Mouse (Mus musculus) spleen, postnatal 36 days (tissue): ENCODE measurements at regions not wholly inside any gene's neighbourhood (a gene's known extent, or its start where the extent isn't known, plus 50 kb on each side); places are given as distances from the start of the nearest gene placed in this dataset.

Experiments used
- DNase-seq, 2 experiments: peaks; one replicate each; pipeline ENCODE4 v3.0.0; 2022; ENCODE audit warnings: low spot score in 2 of 2, mixed read lengths in 1 of 2

GRCm38 (mm10) chr7:111420698-111421097 lies 337.9 kb upstream of the Eif4g2 start:
- DNase-seq = no peak

- no peak for DNase-seq
Observed at GRCm38 (mm10) chr7:111417735-111418134, 334.9 kb upstream of the Eif4g2 start.

GRCm38 (mm10) chr7:111416061-111416460 lies 333.2 kb upstream of the Eif4g2 start:
- DNase-seq = no peak

GRCm38 (mm10) chr7:111413745-111414144 lies 330.9 kb upstream of the Eif4g2 start:
- no peak for DNase-seq

- DNase-seq = no peak
Observed at GRCm38 (mm10) chr7:111412957-111413356, 330.1 kb upstream of the Eif4g2 start.

GRCm38 (mm10) chr7:111411386-111411960 lies 328.6 kb upstream of the Eif4g2 start:
- no peak for DNase-seq

GRCm38 (mm10) chr7:111395972-111396371 lies 313.1 kb upstream of the Eif4g2 start:
- DNase-seq = no peak

- DNase-seq = no peak
Observed at GRCm38 (mm10) chr7:111395111-111395510, 312.3 kb upstream of the Eif4g2 start.

GRCm38 (mm10) chr7:111393846-111394245 lies 311.0 kb upstream of the Eif4g2 start:
- no peak for DNase-seq

GRCm38 (mm10) chr7:111389690-111390089 lies 306.9 kb upstream of the Eif4g2 start:
- DNase-seq = no peak

- DNase-seq = no peak
Observed at GRCm38 (mm10) chr7:111374534-111374933, 291.7 kb upstream of the Eif4g2 start.

- DNase-seq = peak in 1 of 2 experiments; percentile 11
Observed at GRCm38 (mm10) chr7:111373380-111374173, 290.7 kb upstream of the Eif4g2 start.

GRCm38 (mm10) chr7:111370421-111370887 lies 287.6 kb upstream of the Eif4g2 start:
- DNase-seq = no peak

GRCm38 (mm10) chr7:111368296-111369004 lies 285.6 kb upstream of the Eif4g2 start:
- no peak for DNase-seq

GRCm38 (mm10) chr7:111366951-111367653 lies 284.3 kb upstream of the Eif4g2 start:
- no peak for DNase-seq

GRCm38 (mm10) chr7:111365384-111365783 lies 282.6 kb upstream of the Eif4g2 start:
- DNase-seq = no peak

GRCm38 (mm10) chr7:111363206-111363605 lies 280.4 kb upstream of the Eif4g2 start:
- no peak for DNase-seq

GRCm38 (mm10) chr7:111362646-111363045 lies 279.8 kb upstream of the Eif4g2 start:
- no peak for DNase-seq

- DNase-seq = no peak
Observed at GRCm38 (mm10) chr7:111355088-111355656, 272.3 kb upstream of the Eif4g2 start.

- DNase-seq = no peak
Observed at GRCm38 (mm10) chr7:111354066-111354465, 271.2 kb upstream of the Eif4g2 start.

GRCm38 (mm10) chr7:111352176-111352575 lies 269.3 kb upstream of the Eif4g2 start:
- no peak for DNase-seq

- DNase-seq = no peak
Observed at GRCm38 (mm10) chr7:111345117-111345516, 262.3 kb upstream of the Eif4g2 start.
